Mouse (Mus musculus): Measurements from ENCODE around the gene Kctd10.
A peak's percentile ranks its signal among the peaks of the same experiment; 100 is the strongest.

Gene Kctd10

DNA sequence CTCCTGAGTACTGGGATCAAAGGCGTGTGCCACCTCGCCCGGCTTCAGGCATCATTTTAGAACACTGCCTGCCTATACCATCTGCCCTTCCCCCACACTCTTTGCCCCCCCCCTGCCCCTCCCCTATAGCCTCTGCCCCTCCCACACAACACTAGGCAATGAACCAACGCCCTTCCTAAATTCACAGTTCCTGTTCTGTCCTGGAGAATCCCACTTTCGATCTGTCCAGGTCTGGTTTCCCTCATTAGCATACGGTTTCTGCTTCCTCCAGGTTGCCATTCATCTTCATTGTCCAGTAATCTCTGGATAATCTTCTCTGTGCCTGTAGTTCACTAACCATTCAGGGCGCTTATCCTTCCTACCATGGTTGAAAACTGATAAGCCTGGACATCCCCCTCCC lies 36.7 kb downstream of the Kctd10 start:
- no peak for DNase-seq

DNA sequence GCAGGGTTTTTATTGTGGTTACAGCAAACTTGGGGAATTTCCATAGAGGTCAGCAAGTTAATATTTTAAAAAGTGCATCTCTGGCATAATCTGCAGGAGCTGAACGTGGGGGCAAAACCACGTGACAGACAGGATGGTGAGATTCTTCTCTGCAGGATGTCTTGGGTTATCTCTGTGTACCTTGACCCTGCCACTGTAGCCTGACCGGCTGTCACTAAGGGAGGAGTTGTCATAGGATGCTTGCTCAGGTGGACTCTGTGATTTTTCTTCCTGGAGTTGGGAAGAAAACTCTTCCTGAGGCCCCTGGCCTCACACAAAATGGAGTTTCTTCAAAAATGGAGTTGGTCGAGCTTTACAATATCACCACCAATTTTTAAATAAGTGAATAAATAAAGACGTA lies 37.3 kb downstream of the Kctd10 start:
- DNase-seq, result no peak

DNA sequence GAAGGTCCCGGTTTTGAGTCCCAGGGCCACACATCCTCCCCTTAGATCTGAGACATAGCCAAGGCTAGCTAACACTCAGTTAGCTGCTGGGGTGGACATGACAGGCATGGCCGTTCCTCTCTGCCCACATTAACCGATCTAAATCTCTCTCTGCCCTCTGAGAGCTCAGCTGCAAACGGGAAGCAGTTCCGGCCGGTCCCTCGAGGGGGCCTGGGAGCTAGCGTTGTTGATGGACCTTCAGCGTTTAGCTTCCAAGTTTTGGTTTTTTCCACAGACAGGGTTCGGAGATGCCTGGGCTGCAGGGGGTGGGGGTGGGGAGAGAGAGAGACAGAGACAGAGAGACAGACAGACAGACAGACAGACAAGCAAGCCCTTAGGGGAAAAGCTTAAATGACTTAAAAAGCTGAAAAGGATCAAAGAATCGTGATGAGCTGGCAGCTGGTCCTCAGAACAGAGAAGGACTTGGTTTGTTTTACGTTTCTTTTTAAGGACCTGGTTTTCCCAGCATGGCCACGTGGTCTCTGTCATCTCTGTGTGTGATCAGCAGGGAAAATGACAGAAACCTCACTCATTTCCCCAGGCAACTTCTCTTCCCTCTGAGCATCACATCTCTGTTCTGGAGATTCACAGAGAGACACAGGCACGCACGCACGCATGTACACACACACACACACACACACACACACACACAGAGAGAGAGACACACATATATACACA lies 56.4 kb downstream of the Kctd10 start:
- peak; percentile 39 to 78 for DNase-seq

DNA sequence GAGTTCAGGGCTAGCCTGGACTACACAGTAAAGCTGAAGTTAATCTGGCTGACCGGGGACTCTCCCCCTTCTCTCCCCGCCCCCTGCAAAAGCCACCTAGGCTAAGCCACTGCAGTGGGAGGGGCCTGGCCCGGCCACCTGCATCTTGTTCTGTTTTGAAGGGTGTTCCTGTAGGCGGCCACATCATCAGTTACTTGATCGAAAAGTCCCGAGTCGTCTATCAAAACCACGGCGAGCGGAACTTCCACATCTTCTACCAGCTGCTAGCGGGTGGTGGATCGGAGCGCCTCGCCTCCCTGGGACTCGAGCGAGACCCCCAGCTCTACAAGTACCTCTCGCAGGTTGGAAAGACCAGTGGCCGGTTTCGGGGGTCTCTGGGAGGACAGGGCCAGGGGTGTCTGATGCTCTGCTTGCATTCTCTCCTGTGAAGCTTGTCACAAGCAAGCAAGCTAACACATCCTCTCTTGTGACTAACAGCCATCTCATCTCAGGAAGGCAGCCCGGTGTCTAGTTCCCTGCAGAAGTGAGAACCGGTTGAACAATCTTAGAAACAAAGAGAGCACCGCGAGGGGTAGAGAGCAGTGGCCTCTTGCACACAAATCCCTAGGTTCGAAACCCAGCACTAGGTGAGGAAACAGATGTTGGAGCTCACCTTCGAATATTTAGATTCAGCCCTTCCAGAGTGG lies 57.1 kb downstream of the Kctd10 start:
- no peak for DNase-seq
